27 mouse cellular contexts compared by ENCODE assay signal in the genomic region with DNA sequence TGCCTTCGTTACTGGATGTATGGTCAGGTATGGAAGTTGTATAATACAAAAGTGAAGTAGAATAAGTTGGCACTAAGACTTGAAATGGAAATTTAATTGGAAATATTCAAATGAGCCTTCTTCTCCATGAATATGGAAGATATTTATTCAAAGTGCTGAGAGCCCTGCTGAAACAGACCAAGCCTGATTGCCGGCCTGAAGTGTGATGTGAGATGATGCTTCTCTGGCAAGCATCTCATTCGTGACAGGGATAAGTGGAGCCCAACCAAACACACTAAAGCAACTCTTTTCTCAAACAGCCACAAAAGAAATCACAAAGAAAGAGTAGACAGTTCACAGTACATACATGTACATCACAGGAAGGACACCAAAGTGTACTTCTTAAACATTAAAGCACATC.
"Had no signal": no experiment of that assay in that cellular context is flagged by ENCODE, and none has a peak within 500 bp of the region (broad histone marks: within the 10 kb centered on the region; RNA-seq: fewer than 3 reads in every experiment).

No protein-coding gene starts in this region.

- H3K4me2 ChIP-seq: heart, embryonic 12.5 days; hindbrain, embryonic 12.5 days; hindbrain, embryonic 14.5 days; intestine, embryonic 15.5 days; limb, embryonic 12.5 days; liver, embryonic 11.5 days; liver, embryonic 13.5 days; liver, embryonic 15.5 days had no signal

- H3K9me3 ChIP-seq: heart, embryonic 10.5 days; heart, embryonic 12.5 days; hindbrain, embryonic 10.5 days; hindbrain, embryonic 12.5 days; intestine, embryonic 15.5 days; limb, embryonic 10.5 days; limb, embryonic 12.5 days; liver, embryonic 13.5 days; liver, embryonic 15.5 days had no signal

- H3K9ac ChIP-seq: heart, embryonic 12.5 days; hindbrain, embryonic 12.5 days; hindbrain, embryonic 14.5 days; intestine, embryonic 15.5 days; limb, embryonic 12.5 days; liver, embryonic 13.5 days; liver, embryonic 15.5 days had no signal

- H3K4me1 ChIP-seq: heart, embryonic 10.5 days; heart, embryonic 12.5 days; hindbrain, embryonic 10.5 days; hindbrain, embryonic 12.5 days; intestine, embryonic 15.5 days; limb, embryonic 10.5 days; limb, embryonic 12.5 days; liver, embryonic 13.5 days; liver, embryonic 15.5 days had no signal

- H3K27ac ChIP-seq: heart, embryonic 10.5 days; hindbrain, embryonic 10.5 days; hindbrain, embryonic 12.5 days; hindbrain, embryonic 14.5 days; intestine, embryonic 15.5 days; layer of hippocampus, adult 2 months; left cerebral cortex, adult 2 months; limb, embryonic 10.5 days; limb, embryonic 12.5 days; liver, embryonic 13.5 days; liver, embryonic 15.5 days had no signal

- H3K4me3 ChIP-seq: heart, embryonic 10.5 days; heart, embryonic 12.5 days; hindbrain, embryonic 10.5 days; hindbrain, embryonic 12.5 days; intestine, embryonic 15.5 days; layer of hippocampus, adult 2 months; left cerebral cortex, adult 2 months; limb, embryonic 10.5 days; limb, embryonic 12.5 days; liver, embryonic 13.5 days; liver, embryonic 15.5 days had no signal

- ATAC-seq: hindbrain, embryonic 16.5 days; inflammation-experienced regulatory T-cells, adult 6 months; intestine, embryonic 15.5 days; intestine, postnatal 0 days had no signal

- H3K36me3 ChIP-seq: heart, embryonic 10.5 days; heart, embryonic 12.5 days; hindbrain, embryonic 10.5 days; hindbrain, embryonic 12.5 days; intestine, embryonic 15.5 days; limb, embryonic 10.5 days; limb, embryonic 12.5 days; liver, embryonic 13.5 days; liver, embryonic 15.5 days had no signal

- DNase-seq: gastrocnemius, postnatal 10 days; gastrocnemius, postnatal 25 days; heart, adult 18-20 months; heart, postnatal 10 days; heart, postnatal 4 days; kidney, adult 18-20 months; kidney, adult 8-10 months; kidney, postnatal 10 days; kidney, postnatal 25 days; kidney, postnatal 4 days; liver; liver, embryonic 13.5 days had no signal

- H3K27me3 ChIP-seq: heart, embryonic 12.5 days; intestine, embryonic 15.5 days; liver, embryonic 13.5 days had no signal
